Mouse (Mus musculus) lung, postnatal 36 days (tissue): ENCODE results near the gene Pdhx.

Experiments used
- DNase-seq: peaks from one replicate; pipeline ENCODE4 v3.0.0; 2022; ENCODE audit warnings: mixed read lengths

Gene Pdhx

DNA sequence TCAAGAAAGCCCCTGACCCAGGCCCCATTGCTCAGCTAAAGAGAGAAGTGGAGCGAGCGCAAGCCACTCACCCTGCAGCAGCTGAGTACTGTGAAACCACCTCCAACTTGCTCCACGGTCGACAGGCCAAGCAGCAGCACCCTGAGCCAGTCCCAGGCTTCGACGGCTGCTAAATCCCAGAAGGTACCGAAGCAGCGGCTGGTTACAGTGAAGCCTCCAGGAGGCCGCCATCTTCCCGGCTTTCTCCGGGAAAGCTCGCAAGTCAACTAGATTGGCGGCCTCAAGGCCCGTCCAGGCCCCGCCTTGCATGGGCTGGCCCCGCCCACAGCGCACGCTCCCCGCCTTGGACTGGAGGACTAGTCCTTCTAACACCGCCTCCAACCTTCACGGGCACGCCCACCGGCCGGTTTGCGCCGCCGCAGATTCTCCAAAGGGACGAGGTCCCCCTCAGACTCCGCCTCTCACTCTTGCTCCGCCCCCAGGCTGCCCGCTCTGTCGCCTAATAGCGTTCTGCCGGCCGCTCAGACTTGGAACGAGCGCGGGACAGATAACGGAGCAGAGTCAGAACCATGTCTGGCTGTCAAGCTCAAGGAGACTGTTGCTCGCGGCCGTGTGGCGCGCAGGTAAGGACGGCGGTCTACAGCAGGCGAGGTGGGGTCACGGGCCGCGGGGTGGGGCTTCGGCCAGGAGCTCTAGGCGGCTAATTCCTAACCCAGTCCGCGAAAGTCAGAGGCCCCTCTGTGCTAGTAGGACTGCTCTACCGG is at the start of gene Pdhx, which contains the start of gene Apip:
Gene Pdhx (minus strand): TSS at position 295 of the 764 bp plus-strand sequence.
Gene Apip (plus strand): TSS at position 457 of the 764 bp plus-strand sequence.
- DNase-seq: peak; percentile 100

DNA sequence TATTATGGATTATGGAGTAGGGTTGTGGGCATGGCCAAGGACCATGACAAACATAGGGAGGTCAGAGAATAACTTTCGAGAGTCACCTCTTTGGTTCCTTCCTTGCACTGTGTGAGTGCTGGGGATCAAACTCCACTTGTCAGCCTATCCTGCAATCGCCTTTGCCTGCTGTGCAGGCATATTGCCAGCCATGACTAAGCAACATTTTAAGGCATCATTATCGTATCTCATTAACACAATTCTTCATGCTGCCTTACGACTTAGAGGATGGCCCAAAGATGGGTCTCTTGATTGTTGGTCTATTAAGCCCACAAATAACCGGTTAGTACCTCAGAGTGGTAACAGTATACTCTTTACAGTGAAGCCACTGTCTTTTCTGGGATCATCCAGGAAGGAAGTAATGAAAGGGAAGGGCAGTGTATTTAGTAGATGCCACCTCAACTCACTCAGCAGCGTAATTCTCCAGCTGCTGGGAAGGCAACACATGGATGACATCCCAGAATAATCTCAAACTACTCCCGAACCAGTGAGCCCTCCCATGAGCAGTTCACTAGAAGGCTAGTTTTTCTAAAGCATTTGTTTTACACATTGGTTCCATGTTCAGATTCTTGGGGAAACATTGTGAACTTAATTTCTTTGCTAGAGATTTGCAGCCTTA is 46.0 kb upstream of the Pdhx start:
- no peak for DNase-seq

GRCm38 (mm10) chr2:103118324-103119196 is 45.2 kb upstream of the Pdhx start:
- DNase-seq: no peak

DNA sequence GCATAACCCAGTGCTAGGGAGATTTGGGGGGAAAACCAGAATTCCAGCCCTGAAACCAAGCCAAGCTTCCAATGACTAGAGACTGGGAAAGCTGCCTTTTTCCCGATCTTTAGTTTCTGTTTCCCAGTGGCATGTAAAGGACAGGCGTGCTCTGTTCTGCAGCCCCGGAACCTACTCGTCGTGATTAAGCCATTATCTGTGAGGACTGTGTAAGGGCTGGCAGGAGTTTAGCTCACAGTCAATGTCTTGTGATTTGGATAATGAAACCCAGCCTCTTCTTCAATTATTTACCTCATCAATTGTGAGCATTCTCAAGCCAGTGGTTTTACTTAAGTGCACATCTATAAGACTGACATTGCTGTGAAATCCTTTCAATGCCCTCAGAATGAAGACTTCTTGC is 43.9 kb upstream of the Pdhx start:
- DNase-seq: no peak

GRCm38 (mm10) chr2:103111669-103112068 is 38.4 kb upstream of the Pdhx start:
- no peak for DNase-seq

DNA sequence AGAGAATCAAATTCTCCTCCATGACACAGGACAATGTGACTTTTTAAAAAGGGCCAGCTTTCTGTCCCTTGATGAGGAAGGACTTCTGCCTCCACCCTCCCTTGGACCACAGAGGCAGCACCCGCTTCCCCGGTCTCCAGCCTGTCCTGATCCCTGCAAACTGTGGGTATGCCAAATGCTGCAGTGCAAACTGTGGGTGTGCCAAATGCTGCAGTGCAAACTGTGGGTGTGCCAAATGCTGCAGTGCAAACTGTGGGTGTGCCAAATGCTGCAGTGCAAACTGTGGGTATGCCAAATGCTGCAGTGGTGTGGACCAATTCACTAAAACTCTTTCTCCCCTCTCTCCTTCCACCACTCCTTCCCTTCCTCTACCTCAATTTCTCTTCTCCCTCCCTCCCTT is 32.9 kb upstream of the Pdhx start:
- DNase-seq: no peak

DNA sequence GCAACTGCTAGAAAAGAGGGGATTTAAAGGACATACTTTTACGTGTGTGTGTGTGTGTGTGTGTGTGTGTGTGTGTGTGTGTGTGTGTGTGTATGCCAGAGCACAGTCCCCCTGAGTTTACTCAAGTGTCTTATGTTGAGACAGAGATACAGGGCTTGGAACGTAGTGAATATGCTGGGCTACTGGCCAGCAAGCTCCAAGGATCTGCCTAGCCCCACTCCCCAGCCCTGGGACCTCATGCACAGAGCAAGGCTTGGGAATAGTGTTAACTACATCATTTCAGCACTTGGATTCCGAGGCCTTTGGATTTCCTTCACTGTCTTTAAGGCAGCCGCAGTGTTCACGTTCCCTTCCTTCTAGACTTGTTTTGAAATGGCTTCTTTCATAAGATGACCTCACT is 29.3 kb upstream of the Pdhx start:
- no peak for DNase-seq

DNA sequence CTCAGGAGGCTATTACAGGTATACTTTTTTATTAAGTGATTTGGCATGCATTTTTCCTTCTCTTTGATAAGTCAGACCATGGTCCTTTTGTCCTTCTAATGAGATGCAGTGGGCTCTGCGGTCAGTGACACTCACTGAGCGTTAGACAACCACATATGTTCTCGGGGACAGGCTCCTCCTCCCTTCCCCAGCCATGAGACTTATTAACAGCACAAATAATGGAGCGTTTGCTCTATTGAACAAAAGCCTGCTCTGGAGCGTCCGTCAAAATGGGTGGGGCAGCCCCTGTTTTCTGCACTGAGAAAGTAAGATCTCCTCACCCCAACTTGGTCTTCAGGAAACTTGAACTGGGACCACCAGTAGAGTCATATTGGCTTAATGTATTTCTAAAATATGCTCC is 16.2 kb upstream of the Pdhx start:
- DNase-seq: no peak

DNA sequence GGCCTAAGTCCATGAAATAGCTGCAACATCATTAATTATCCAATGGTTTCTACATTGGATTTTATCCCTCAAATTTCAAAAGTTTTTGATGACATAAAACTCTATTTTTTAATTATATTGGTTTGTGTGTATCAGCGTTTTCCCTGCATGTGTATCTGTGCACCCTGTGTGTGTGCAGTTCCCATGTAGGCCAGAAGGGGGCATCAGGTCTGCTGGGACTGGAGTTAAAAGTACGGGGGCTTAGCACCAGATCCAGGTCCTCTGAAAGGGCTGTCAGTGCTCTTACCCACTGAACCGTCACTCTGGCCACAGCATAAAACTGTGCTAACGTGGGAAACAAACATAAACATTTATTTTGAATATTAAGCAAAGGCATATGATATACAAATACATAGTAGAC is 14.8 kb upstream of the Pdhx start:
- no peak for DNase-seq

GRCm38 (mm10) chr2:103086432-103086831 is 13.1 kb upstream of the Pdhx start:
- DNase-seq: peak; percentile 77

GRCm38 (mm10) chr2:103085633-103086032 is 12.3 kb upstream of the Pdhx start:
- no peak for DNase-seq

DNA sequence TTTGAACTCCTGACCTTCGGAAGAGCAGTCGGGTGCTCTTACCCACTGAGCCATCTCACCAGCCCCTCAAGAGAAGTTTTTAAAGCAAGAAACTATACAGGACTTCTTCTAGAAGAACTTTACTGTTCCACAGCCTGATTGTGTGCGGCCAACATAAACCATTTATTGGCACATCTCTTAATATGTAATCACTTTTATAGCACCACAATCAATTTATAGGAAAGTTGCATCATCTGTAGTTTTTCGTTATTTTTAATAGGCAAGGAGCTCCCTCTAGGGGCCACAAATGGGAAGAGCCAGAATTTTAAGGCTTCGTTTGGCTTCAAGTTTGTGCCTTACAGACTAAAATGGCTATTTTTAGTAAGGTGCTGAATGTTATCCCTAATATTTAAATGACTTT is 11.1 kb upstream of the Pdhx start:
- peak; percentile 44 for DNase-seq

DNA sequence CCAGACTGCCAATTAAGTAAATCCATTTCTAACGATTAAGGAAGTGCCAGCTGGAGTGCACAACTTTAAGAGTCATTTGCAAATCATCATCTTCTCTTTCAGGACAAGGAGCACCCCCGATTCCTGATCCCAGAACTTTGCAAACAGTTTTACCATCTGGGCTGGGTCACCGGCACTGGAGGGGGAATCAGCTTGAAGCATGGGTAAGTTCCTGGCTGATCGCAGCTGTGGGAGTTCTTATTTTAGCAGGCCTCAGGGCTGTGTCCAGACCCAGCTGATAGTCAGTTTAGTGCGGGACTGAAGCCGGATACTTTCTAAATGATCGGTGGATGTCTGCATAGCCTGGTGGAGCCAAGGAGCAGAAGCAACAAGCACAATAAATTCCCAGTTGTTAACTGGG is 9.5 kb upstream of the Pdhx start:
- no peak for DNase-seq

DNA sequence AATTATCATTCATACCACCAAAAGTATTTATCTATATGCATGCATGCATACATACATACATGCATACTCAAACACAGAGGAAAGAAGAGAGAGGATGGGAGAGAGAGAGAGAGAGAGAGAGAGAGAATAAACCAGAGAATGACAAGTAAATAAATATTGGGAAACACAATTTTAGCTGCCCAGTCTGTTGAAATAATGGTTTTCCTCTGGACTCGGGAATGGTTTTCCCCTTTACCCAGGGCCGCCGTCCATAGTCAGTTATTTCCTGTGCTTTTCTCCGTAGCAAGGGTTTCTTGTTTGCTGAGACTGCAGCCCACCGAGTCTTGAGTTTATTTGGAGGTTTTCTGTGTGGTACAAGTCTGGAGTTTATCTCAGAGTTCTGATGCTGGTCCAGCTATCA is 8.4 kb upstream of the Pdhx start:
- DNase-seq: no peak

- DNase-seq: peak; percentile 25
These were observed 7.8 kb upstream of the Pdhx start for GRCm38 (mm10) chr2:103081117-103081516.

DNA sequence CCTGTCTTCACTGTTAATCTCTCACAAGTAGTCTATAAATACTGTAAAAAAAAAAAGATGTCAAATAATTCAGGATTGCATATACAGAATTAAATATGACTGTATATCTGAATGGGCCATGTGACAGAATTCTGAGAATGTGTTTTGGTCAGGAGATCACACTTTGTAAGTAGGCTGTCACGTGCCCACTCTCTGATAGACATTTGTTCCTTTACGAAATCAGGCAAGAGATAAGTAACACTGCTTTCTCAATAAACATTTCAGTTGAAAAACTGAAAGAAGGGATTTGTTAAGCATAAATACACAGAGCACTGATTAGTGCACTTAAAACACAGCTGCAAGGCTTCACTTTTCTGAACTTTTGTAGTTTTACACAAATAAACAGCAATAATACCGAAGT is 2.7 kb downstream of the Pdhx start:
- no peak for DNase-seq

GRCm38 (mm10) chr2:103069752-103070405 is 3.4 kb downstream of the Pdhx start:
- no peak for DNase-seq

GRCm38 (mm10) chr2:103068602-103069001 is 4.7 kb downstream of the Pdhx start:
- no peak for DNase-seq

DNA sequence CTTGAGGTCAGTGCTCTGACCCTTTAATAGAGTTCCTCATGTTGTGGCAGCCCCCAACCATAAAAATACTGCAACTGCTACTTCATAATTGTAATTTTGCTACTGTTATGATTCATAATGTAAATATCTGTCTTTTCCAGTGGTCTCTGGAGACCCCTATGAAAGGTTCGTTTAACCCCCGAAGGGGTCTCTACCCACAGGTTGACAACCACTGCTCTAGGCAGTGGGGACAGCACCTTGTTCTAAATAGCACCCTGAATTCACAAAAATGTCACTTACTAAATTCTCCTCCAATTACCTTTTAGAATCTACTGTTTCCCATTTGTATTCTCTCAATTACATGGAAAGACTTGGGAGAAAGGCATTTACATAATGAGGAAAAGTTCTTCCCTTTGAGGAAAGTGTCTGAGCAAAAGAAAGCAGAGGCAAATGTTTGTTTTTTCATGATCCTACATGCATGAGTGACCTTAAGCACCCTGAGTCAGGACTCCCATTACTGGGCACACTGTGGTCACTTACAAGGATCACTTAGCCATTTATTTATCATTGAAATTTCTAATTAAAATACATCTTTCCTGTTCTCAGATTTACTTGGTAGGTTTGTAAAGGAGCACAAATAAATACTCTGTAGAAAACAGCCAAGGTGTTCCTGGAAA is 5.6 kb downstream of the Pdhx start:
- DNase-seq: no peak

- DNase-seq: no peak
These were observed 6.4 kb downstream of the Pdhx start for GRCm38 (mm10) chr2:103066683-103067551.

GRCm38 (mm10) chr2:103062865-103063264 is 10.4 kb downstream of the Pdhx start:
- DNase-seq: peak; percentile 81
